Mouse (Mus musculus) G1E (cell line): Measurements from ENCODE around the gene Lyz1. TPM values are rescaled to one million over a fixed set of nuclear protein-coding genes. Genes with fewer than 3 reads are reported as not detected.

Experiments used
- ATAC-seq: 2 replicates; pipeline ENCODE4 v1.8.0; 2016; ENCODE audit warnings: mild to moderate bottlenecking; ENCODE audit not compliant: insufficient number of reproducible peaks, poor library complexity, low FRiP score, severe bottlenecking; ENCODE audit errors: extremely low read depth
- DNase-seq: peaks from one replicate; pipeline ENCODE4 v3.0.0; 2012; ENCODE audit warnings: low spot score
- H3K27me3 ChIP-seq: 2 replicates; pipeline ENCODE4 v1.6.1; 2012; ENCODE audit warnings: mild to moderate bottlenecking, low read length, inconsistent platforms; ENCODE audit not compliant: insufficient read depth
- H3K36me3 ChIP-seq: replicated peaks from 2 replicates; pipeline ENCODE3; 2012; ENCODE audit warnings: mild to moderate bottlenecking, inconsistent platforms
- H3K4me1 ChIP-seq: 2 replicates; pipeline ENCODE4 v1.6.1; 2012; ENCODE audit warnings: low read depth, low read length, inconsistent platforms, mixed read lengths; ENCODE audit not compliant: insufficient read depth
- H3K4me3 ChIP-seq: 2 replicates; pipeline ENCODE4 v1.5.1; 2012; ENCODE audit warnings: low read depth, mild to moderate bottlenecking, inconsistent platforms, low read length, moderate library complexity, mixed read lengths
- H3K9me3 ChIP-seq: replicated peaks from 2 replicates; pipeline ENCODE4 v1.6.1; 2012; ENCODE audit warnings: inconsistent platforms
- CTCF ChIP-seq: IDR thresholded peaks from 2 replicates; pipeline ENCODE4 v1.5.1; 2012; ENCODE audit warnings: low read depth, low read length, inconsistent platforms, mixed read lengths
- GATA1 ChIP-seq: IDR thresholded peaks from 2 replicates; pipeline ENCODE4 v1.6.1; 2012; ENCODE audit warnings: borderline replicate concordance, low read length, inconsistent platforms, mixed read lengths
- GATA2 ChIP-seq: IDR thresholded peaks from 2 replicates; pipeline ENCODE4 v1.6.1; 2012; ENCODE audit warnings: low read depth, low read length, inconsistent platforms, borderline replicate concordance
- POLR2AphosphoS5 ChIP-seq: IDR thresholded peaks from 2 replicates; pipeline ENCODE4 v1.6.1; 2012; ENCODE audit warnings: low read depth, low read length, inconsistent platforms; ENCODE audit not compliant: insufficient replicate concordance
- TAL1 ChIP-seq: conservative IDR thresholded peaks from 2 replicates; pipeline ENCODE4 v1.6.1; 2012; ENCODE audit warnings: low read depth, low read length, inconsistent platforms, mixed read lengths
- polyA plus RNA-seq: library from polyadenylated mRNA; stranded (reverse); fragments of >175 nt; gene quantifications from 2 replicates; pipeline ENCODE4 v1.2.3, GENCODE M21; 2012
- total RNA-seq, 2 experiments: library from RNA; stranded (forward) in 1 of 2; stranded (reverse) in 1 of 2; fragments of 200-1000 nt in 1 of 2; fragments of >200 nt in 1 of 2; fragmentation: Nextera tagmentation in 1 of 2; gene quantifications; 2 replicates each; pipeline ENCODE4 v1.2.3; 2014 to 2017

Lyz1 gene
- total RNA-seq (2014; fragmentation: Nextera tagmentation) (not detected in 2 replicates), total RNA-seq (2017) (0.11 TPM in 1 of 2 replicates, not detected in the other), polyA plus RNA-seq (not detected in 2 replicates)

DNA sequence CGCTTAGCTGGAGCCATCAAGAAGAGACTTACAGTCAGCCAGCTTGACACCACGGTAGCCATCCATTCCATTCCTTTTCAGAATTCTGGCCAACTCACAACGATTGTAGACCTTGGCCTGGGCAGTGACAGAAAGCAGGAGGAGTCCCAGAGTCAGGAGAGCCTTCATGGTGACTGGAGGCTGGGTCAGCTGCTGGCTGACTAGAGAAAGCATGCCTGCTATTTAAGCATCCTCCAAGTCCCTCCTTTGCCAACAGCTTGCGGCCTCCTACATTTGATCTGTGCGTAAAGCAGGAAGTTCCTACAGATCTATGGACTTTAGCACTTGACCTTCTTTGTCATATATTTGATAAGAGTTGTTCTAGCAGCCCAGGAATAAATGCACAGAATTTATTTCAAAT is at the start of gene Lyz1:
Lyz1 (minus strand) TSS at position 198 of the 400 bp plus-strand sequence.
- DNase-seq (no peak), ATAC-seq (no peak)
- H3K27me3 ChIP-seq: peaks cover 16% of the 10 kb centered on the region
- H3K4me3 ChIP-seq: no peak within 1 kb of the TSS
- no peaks in the 10 kb centered on the region for H3K36me3 ChIP-seq
- no peaks in the 10 kb centered on the region for H3K9me3 ChIP-seq
- H3K4me1 ChIP-seq: no peaks in the 10 kb centered on the region
- TF ChIP-seq GATA1 (no peak), GATA2 (no peak), CTCF (no peak), POLR2AphosphoS5 (no peak), TAL1 (no peak)

DNA sequence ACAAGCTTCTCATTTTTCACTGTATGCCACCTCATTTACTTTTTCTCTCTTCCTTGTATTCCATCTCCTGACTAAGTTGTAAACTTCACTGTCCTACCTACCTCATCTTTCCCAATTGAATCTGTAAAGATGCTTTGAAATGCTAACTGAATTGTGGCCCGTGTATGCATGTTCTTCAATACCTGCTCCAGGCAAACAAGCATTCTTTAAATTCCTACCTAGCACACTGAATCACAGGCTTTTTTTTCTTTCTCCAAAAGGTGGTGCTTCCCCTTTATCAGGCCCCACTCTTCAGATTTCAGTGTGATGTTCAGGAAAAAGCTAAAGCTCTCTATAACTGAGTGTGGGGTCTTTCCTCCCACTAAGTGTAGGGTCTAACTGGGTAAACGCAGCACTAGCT is 49.7 kb upstream of the Lyz1 start:
- Histone ChIP-seq H3K4me1 (peaks cover 4% of the 10 kb centered on the region), H3K36me3 (peaks cover 55% of the 10 kb centered on the region), H3K4me3 (no peak overlapping the region), H3K27me3 (no peaks in the 10 kb centered on the region), H3K9me3 (no peaks in the 10 kb centered on the region)
- TF ChIP-seq POLR2AphosphoS5 (no peak), TAL1 (no peak), GATA2 (no peak), GATA1 (no peak), CTCF (no peak)
- DNase-seq: no peak
- no peak for ATAC-seq

DNA sequence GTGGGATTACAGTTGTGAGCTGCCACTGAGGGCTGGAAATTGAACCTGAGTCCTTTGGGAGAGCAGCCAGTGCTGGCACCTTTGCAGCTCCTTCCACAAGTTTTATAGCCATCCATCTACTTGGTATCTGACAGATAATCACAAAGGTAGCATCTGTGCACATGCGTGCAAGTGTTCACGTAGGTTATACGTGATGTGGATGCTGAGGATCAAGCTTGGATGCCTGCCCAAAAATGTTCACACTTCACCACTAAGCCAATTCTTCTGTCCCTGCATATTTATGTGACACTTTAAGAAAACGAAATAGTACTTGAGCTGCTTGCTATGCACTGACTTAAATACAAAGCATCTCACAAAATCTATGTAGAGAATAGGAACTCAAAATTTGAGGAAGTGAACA is 48.4 kb upstream of the Lyz1 start:
- Histone ChIP-seq H3K36me3 (peaks cover 47% of the 10 kb centered on the region), H3K4me1 (peaks cover 4% of the 10 kb centered on the region), H3K27me3 (no peaks in the 10 kb centered on the region), H3K9me3 (no peaks in the 10 kb centered on the region), H3K4me3 (no peak overlapping the region)
- TF ChIP-seq CTCF: no peak
- no peak for TF ChIP-seq POLR2AphosphoS5
- no peak for TF ChIP-seq TAL1
- TF ChIP-seq GATA1: no peak
- no peak for TF ChIP-seq GATA2
- ATAC-seq (no peak), DNase-seq (no peak)

DNA sequence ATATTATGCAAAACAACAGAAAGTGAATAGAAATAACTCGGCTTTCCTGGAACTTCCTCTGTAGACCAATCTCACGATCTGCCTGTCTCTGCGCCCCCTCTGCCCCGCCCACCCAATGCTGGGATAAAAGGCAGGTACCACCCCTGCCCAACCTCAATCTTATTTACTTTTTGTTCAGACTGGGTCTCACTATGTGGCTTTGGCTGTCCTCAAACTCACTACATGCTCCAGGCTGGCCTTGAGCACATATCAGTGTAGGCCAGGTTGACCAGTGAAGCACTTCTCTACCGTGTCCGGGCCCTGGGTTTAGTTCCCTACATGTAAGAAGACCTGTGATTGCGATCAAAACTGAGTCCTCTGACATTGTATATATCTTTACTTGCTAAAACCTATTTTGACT is 46.6 kb upstream of the Lyz1 start:
- H3K4me1 ChIP-seq: peaks cover 4% of the 10 kb centered on the region
- peaks cover 41% of the 10 kb centered on the region for H3K36me3 ChIP-seq
- H3K4me3 ChIP-seq: no peak overlapping the region
- H3K27me3 ChIP-seq: no peaks in the 10 kb centered on the region
- H3K9me3 ChIP-seq: no peaks in the 10 kb centered on the region
- TF ChIP-seq GATA1: no peak
- ATAC-seq (no peak), DNase-seq (no peak)

DNA sequence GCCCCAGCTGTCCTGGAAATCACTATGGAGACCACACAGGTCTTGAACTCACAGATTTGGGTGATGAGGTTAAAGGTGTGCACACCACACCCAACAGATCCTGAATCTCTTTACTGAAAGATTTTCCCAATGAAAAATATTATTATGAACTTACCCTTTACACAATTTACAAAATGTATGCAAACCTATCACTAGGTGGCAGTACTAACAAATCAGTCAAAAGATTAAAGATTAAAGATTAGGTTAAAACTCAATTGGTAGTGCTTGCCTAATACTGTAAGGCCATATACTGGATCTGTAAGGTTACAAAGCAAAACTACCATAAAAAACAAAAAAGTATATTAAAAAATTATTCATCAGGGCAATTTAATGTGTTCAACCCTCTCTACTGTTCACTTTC is 45.3 kb upstream of the Lyz1 start:
- H3K27me3 ChIP-seq: no peaks in the 10 kb centered on the region
- peaks cover 4% of the 10 kb centered on the region for H3K4me1 ChIP-seq
- no peaks in the 10 kb centered on the region for H3K9me3 ChIP-seq
- no peak for ATAC-seq
- DNase-seq: no peak
- no peak overlapping the region for H3K4me3 ChIP-seq
- peaks cover 30% of the 10 kb centered on the region for H3K36me3 ChIP-seq
- no peak for TF ChIP-seq POLR2AphosphoS5
- no peak for TF ChIP-seq TAL1
- TF ChIP-seq GATA2: no peak
- no peak for TF ChIP-seq GATA1
- TF ChIP-seq CTCF: no peak

DNA sequence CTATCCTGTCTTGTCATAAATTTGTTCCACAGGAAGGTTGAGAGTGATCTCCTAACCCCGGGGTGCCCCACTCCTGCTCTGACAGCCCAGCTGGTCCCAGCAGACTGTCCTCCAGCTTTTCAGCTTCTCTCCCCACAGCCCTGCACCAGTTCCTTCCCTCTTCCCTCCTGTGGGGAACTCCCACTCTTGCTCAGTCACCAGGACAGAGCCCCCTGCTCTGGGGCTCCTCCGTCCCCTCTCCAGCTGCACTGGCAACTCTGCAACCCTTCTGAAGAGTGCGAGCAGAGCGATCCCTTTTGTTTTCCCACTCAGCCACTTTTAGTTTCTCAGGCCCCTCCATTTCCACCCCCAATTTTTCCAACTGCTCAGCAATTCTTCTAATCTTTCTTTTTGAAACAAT is 43.0 kb upstream of the Lyz1 start:
- H3K27me3 ChIP-seq: no peaks in the 10 kb centered on the region
- H3K4me3 ChIP-seq: no peak overlapping the region
- ATAC-seq: no peak
- H3K9me3 ChIP-seq: no peaks in the 10 kb centered on the region
- peaks cover 16% of the 10 kb centered on the region for H3K36me3 ChIP-seq
- H3K4me1 ChIP-seq: peaks cover 8% of the 10 kb centered on the region
- TF ChIP-seq POLR2AphosphoS5 (no peak), GATA2 (no peak), TAL1 (no peak), GATA1 (no peak), CTCF (no peak)
- DNase-seq: no peak
